Mouse (Mus musculus): ENCODE measurements at regions not wholly inside any gene's neighbourhood (a gene's known extent, or its start where the extent isn't known, plus 50 kb on each side); places are given as distances from the start of the nearest gene placed in this dataset.

DNA sequence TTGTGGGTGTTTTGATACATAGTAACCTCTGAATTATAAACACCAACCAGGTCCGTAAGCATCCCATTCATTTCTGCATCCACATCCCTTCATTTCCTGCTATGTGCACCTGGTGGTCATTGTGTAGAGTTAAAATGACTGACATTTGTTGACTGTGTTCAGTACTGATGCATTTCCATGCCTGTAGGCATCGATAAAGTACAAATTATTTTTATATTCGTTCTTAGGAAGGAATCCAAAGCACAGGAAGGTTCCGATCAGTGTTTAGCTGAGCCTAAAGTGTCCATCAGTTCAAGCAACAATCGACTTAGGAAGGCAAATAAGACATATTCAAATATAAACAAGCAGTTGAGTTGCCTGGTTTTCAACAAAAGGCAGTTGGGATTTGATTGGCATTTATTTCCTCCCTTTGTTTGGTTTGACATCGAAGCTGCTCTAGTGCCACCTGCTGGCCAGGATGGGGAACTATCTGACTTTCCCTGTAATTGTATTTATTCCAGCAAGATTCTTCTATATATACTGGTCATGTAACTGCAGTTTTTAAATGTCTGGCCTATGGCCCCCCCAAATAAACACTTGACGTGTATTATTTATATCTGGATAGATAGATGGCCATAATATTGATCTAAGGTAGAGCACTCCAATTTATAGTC is 64.6 kb upstream of the Osbpl8 start:
- peak; percentile 47; the same call in 1 of the 2 replicates for TF ChIP-seq CTCF (IDR thresholded peaks at IDR 0.05; ENCODE audit: borderline replicate concordance, insufficient read depth, low read length)
- TF ChIP-seq POLR2A (IDR thresholded peaks at IDR 0.05; ENCODE audit: low read depth, low read length): no peak
- H3K4me1 ChIP-seq (ENCODE audit: control insufficient read depth, insufficient read depth, low read length): no peaks in the 10 kb centered on the region
- no peak overlapping the region for H3K27ac ChIP-seq (ENCODE audit: insufficient read depth, low read length)
- H3K4me3 ChIP-seq (ENCODE audit: insufficient read depth, low read length): no peak overlapping the region

DNA sequence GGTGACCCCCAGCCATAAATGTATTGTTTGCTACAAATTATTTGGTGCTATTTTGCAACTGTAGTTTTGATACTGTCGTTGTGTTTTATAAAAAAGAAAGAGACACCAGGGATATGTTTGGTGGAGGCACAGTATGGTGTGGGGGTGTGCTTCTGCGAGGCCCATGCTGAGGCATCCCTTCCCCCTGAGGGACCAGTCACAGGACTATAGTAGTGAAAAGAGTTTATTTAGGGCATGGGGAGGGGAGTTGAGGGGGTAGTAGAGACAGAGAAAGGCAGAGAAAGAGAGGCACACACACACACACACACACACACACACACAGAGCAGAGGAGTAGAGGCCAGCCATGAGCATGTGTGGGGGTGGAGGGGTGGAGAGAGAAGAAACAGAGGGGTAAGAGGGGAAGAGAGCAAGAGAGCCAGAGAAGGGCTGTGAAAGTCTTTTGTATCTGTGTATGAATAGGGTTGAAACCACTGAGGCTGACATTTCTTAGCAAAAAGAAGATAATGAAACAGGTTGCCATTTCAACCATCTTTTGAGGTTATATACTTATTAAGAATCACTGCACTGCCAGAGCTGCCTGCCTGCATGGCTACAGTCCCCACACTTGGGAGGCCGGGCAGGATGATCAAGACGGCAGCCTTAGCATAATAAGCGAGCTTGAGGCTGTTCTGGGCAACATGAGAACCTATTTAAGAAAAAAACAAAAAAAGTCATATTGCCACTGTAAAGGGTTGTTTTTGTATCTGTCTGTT is 65.3 kb upstream of the Osbpl8 start:
- Histone ChIP-seq H3K4me1 (ENCODE audit: control insufficient read depth, insufficient read depth, low read length) (no peaks in the 10 kb centered on the region), H3K4me3 (ENCODE audit: insufficient read depth, low read length) (no peak overlapping the region), H3K27ac (ENCODE audit: insufficient read depth, low read length) (no peak overlapping the region)
- no peak for TF ChIP-seq CTCF (IDR thresholded peaks at IDR 0.05; ENCODE audit: borderline replicate concordance, insufficient read depth, low read length)
- TF ChIP-seq POLR2A (IDR thresholded peaks at IDR 0.05; ENCODE audit: low read depth, low read length): no peak

DNA sequence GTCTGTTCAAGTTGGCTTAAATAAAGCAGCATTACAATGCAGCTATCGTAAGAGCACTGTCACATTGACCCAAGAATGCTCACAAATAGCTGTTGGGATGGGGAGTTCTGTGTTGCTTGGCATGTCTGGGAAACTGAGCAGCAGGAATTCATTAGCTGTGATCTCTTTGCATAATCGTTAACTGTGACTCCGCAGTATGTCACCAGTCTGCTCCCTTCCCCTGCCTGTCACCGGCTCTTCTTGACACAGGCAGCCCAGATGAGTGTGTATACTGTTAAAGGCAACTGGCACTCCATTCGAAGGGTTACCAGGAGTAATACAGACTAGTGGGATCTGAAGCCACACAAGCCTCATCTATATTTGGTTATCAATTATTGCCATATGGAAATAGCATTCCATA is 67.3 kb upstream of the Osbpl8 start:
- H3K27ac ChIP-seq (ENCODE audit: insufficient read depth, low read length): no peak overlapping the region
- TF ChIP-seq CTCF (IDR thresholded peaks at IDR 0.05; ENCODE audit: borderline replicate concordance, insufficient read depth, low read length) (no peak), POLR2A (IDR thresholded peaks at IDR 0.05; ENCODE audit: low read depth, low read length) (no peak)
- H3K4me1 ChIP-seq (ENCODE audit: control insufficient read depth, insufficient read depth, low read length): no peaks in the 10 kb centered on the region
- no peak overlapping the region for H3K4me3 ChIP-seq (ENCODE audit: insufficient read depth, low read length)

DNA sequence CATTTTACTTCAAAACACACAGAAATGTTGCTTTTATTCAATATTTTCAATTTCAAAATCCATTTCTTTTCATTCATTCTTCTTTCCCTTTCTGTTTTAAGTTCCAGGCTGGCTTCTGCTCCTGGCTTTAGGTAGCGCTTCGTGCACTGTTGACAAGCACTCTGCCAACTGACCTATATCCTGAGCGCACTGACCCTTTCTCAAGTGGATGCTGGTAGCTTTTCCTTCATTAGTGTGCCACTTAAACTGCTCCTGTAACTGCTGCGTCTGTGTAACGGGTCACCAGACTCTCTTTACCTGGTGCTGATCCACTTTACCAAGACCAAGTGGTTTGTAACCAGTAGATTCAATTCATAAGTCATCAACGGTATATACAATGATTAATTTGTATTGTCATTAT is 67.7 kb upstream of the Osbpl8 start:
- Histone ChIP-seq H3K27ac (ENCODE audit: insufficient read depth, low read length) (no peak overlapping the region), H3K4me3 (ENCODE audit: insufficient read depth, low read length) (no peak overlapping the region), H3K4me1 (ENCODE audit: control insufficient read depth, insufficient read depth, low read length) (no peaks in the 10 kb centered on the region)
- no peak for TF ChIP-seq POLR2A (IDR thresholded peaks at IDR 0.05; ENCODE audit: low read depth, low read length)

DNA sequence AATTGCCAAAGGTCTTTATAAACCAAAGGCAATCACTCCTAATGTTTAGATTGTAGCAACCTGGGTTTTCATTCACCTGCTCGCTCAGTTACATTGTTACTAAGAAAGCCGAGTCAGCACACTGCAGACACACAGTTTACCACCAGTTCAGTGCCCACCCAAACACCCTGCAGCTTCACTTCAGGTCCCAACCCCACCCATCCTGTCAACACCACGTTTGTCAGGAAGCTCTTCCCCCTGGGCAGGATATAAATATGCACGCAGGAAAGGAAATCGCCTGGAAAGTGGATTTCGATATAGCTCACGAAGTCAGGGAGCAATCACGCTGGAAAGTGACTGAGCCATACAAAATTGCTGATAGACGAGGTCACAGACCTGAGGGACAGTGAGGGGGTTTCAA is 70.1 kb upstream of the Osbpl8 start:
- TF ChIP-seq POLR2A (IDR thresholded peaks at IDR 0.05; ENCODE audit: low read depth, low read length): no peak
- TF ChIP-seq CTCF (IDR thresholded peaks at IDR 0.05; ENCODE audit: borderline replicate concordance, insufficient read depth, low read length): no peak

DNA sequence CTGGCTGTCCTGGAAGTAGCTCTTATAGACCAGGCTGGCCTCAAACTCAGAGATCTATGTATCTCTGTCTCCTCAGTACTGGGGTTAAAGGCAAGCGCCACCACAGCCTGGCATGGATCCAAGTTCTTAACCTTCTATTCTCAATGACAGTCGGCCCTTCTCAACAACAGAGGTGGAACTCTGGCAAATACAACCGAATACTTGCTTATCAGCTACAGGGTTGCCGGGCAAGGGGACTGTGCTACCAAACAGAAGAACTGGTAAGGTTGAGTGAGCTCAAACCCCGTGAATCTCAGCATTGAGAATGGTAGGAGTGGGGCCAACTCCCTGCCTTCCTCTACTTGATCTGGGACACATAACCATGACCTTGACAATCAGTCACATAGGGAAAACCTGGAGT is 75.2 kb upstream of the Osbpl8 start:
- no peak overlapping the region for H3K4me3 ChIP-seq (ENCODE audit: insufficient read depth, low read length)
- TF ChIP-seq POLR2A (IDR thresholded peaks at IDR 0.05; ENCODE audit: low read depth, low read length) (no peak), CTCF (IDR thresholded peaks at IDR 0.05; ENCODE audit: borderline replicate concordance, insufficient read depth, low read length) (no peak)
- no peaks in the 10 kb centered on the region for H3K4me1 ChIP-seq (ENCODE audit: control insufficient read depth, insufficient read depth, low read length)
- no peak overlapping the region for H3K27ac ChIP-seq (ENCODE audit: insufficient read depth, low read length)

More for the DNA sequence above, 70.1 kb upstream of the Osbpl8 start:
- H3K4me1 ChIP-seq (ENCODE audit: control insufficient read depth, insufficient read depth, low read length): no peaks in the 10 kb centered on the region
- no peak overlapping the region for H3K4me3 ChIP-seq (ENCODE audit: insufficient read depth, low read length)
- no peak overlapping the region for H3K27ac ChIP-seq (ENCODE audit: insufficient read depth, low read length)

DNA sequence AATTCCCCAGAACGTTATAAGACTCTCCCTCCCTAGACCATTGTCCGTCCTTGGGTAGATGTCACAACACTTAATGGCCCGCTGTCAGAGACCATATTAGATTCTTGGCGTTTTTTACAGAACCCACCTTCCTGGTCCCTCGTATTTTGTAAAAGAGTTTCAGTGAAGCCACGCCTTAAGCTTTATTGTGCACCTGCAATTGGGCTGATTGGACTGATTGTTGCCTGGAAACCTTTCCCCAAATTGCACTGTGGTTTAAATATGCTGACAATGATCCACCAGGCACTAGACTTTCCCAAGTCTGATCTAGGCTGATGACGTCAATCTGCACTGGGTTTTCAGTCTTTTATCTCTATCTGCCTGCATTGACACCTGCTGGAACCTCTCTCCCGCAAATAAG is 75.6 kb upstream of the Zdhhc17 start:
- no peak overlapping the region for H3K27ac ChIP-seq (ENCODE audit: insufficient read depth, low read length)
- H3K4me3 ChIP-seq (ENCODE audit: insufficient read depth, low read length): no peak overlapping the region
- no peaks in the 10 kb centered on the region for H3K4me1 ChIP-seq (ENCODE audit: control insufficient read depth, insufficient read depth, low read length)
- TF ChIP-seq CTCF (IDR thresholded peaks at IDR 0.05; ENCODE audit: borderline replicate concordance, insufficient read depth, low read length): no peak
- TF ChIP-seq POLR2A (IDR thresholded peaks at IDR 0.05; ENCODE audit: low read depth, low read length): no peak

DNA sequence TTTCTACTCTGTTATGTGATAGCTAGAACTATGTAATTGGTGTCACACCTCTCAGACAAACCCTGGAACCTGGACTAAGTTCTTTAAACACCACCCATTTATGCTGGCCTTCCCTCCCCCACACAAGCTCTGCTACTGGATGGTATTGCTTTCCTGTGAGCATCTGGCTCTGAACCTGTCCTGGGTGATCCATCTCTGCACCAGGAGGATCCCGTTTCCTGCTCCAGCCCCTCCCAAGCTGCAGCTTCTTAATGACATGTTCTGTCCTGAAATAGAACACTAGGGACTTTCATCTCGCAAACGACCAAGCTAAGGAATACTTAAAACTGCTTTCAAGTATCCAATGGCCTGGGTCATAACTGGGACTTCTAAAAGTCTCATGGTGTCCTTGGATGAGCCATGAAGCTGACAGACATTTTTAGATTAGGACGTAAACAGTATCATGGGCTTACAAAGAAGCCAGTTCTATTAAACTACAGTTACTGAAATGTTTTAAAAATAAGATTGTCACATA is 74.4 kb upstream of the Zdhhc17 start:
- no peak for TF ChIP-seq POLR2A (IDR thresholded peaks at IDR 0.05; ENCODE audit: low read depth, low read length)
- no peak for TF ChIP-seq CTCF (IDR thresholded peaks at IDR 0.05; ENCODE audit: borderline replicate concordance, insufficient read depth, low read length)
- H3K4me3 ChIP-seq (ENCODE audit: insufficient read depth, low read length): no peak overlapping the region
- no peaks in the 10 kb centered on the region for H3K4me1 ChIP-seq (ENCODE audit: control insufficient read depth, insufficient read depth, low read length)
- H3K27ac ChIP-seq (ENCODE audit: insufficient read depth, low read length): no peak overlapping the region

DNA sequence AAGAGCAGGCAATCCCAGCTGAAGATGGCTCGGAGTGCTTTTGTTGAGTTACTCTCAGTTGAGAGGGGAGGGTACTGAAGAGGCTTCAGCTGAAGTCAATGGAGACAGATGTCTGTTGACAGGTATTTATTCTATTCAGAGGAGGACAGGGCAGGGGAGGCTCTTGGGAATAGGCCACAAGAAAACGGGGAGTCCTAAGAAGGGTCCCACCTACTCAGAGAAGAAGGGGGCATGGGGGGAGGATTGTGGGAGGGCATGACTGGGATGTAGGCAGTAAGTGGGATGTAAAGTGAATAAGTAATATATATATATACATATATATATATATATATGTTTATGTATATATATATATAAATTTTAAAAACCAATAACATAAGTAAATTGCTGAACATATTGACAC is 73.9 kb upstream of the Zdhhc17 start:
- no peak overlapping the region for H3K27ac ChIP-seq (ENCODE audit: insufficient read depth, low read length)
- no peaks in the 10 kb centered on the region for H3K4me1 ChIP-seq (ENCODE audit: control insufficient read depth, insufficient read depth, low read length)
- no peak overlapping the region for H3K4me3 ChIP-seq (ENCODE audit: insufficient read depth, low read length)
- no peak for TF ChIP-seq CTCF (IDR thresholded peaks at IDR 0.05; ENCODE audit: borderline replicate concordance, insufficient read depth, low read length)
- no peak for TF ChIP-seq POLR2A (IDR thresholded peaks at IDR 0.05; ENCODE audit: low read depth, low read length)

DNA sequence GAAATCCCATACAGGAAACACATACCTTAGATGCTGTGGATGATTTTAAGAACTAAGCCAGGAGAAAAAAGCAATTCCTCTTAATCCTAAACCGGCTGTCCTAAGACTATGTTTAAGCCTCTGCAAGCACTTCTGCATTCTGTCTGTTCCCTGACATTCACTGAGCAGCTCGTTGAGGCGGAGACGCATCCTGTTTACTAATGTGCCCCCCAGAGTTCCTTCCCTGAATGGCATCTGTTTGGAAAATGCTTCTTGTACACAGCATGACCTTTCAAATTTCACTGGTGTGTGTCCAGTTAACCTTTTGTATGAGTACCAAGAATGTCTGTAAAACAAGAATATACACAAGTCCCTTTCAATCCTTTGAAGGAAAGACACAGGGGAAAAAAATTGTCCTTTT is 73.4 kb upstream of the Zdhhc17 start:
- Histone ChIP-seq H3K4me1 (ENCODE audit: control insufficient read depth, insufficient read depth, low read length) (no peaks in the 10 kb centered on the region), H3K27ac (ENCODE audit: insufficient read depth, low read length) (no peak overlapping the region), H3K4me3 (ENCODE audit: insufficient read depth, low read length) (no peak overlapping the region)
- TF ChIP-seq CTCF (IDR thresholded peaks at IDR 0.05; ENCODE audit: borderline replicate concordance, insufficient read depth, low read length): no peak
- TF ChIP-seq POLR2A (IDR thresholded peaks at IDR 0.05; ENCODE audit: low read depth, low read length): no peak
